Mouse (Mus musculus) ES-Bruce4 (cell line): Measurements from ENCODE around the gene Cenph.

Experiments used
- CTCF ChIP-seq: IDR thresholded peaks from one replicate; pipeline ENCODE4 v1.8.1; 2011; ENCODE audit warnings: low read depth, low read length
- EP300 ChIP-seq: IDR thresholded peaks from 2 replicates; pipeline ENCODE4 v1.6.1; 2011; ENCODE audit warnings: low read depth, low read length; ENCODE audit not compliant: insufficient read depth
- POLR2A ChIP-seq: IDR thresholded peaks from one replicate; pipeline ENCODE4 v1.8.1; 2011; ENCODE audit warnings: low read length; ENCODE audit not compliant: insufficient read depth

DNA sequence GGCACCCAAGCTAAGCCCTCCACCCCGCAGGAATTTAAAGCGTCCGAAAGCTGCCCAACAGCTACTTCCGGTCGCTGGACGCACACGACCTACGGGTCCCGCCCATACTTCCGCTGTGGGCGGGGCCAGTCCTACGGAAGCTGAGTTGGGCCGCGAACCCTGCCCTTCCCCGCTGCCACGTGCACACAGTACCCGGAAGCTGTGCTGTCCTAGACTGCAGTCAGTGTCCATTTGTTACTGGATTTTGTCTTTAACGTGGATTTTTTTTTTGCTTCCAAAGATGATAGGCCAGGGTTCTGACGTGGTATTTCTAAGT is 44.9 kb downstream of the Cenph start, which contains the start of gene Cdk7:
- TF ChIP-seq POLR2A (no peak), CTCF (no peak), EP300 (peak; percentile 81; the same call in 1 of the 2 replicates)
